In genomic region chr19:10947219-10947618, GRCm38 (mm10) we compare ENCODE assay signal across 10 mouse cellular contexts. TPM values are rescaled to one million over a fixed set of nuclear protein-coding genes. Genes with fewer than 3 reads are reported as not detected.
DNase-seq lines count a peak whose midpoint lies in the region; ATAC-seq and TF ChIP-seq lines count a peak whose summit lies in the region.
"Had no signal": no experiment of that assay in that cellular context is flagged by ENCODE, and none has a peak within 500 bp of the region (broad histone marks: within the 10 kb centered on the region; RNA-seq: fewer than 3 reads in every experiment).

No protein-coding gene starts in this region.

- H3K4me3 ChIP-seq in heart, embryonic 13.5 days: peak overlapping the region; percentile 69
- peak overlapping the region; percentile 89 for H3K4me3 ChIP-seq in G1E (ENCODE audit: low read depth, low read length)
- peak overlapping the region; percentile 64; the same call in 1 of the 2 replicates for H3K4me3 ChIP-seq in hindbrain, embryonic 14.5 days (replicated peaks; ENCODE audit: low read length)
- peak overlapping the region; percentile 50 for H3K4me3 ChIP-seq in midbrain, embryonic 11.5 days (ENCODE audit: low read depth, low read length)

- no peak for TF ChIP-seq CTCF in G1E (IDR thresholded peaks at IDR 0.05; ENCODE audit: low read depth, low read length)

- H3K4me2 ChIP-seq in heart, embryonic 13.5 days: peak overlapping the region; percentile 96
- peak overlapping the region; percentile 100 for H3K4me2 ChIP-seq in hindbrain, embryonic 14.5 days (replicated peaks)
- peak overlapping the region; percentile 99 for H3K4me2 ChIP-seq in midbrain, embryonic 11.5 days

- H3K9me3 ChIP-seq in heart, embryonic 13.5 days: no peaks in the 10 kb centered on the region
- no peaks in the 10 kb centered on the region for H3K9me3 ChIP-seq in G1E (replicated peaks)
- no peaks in the 10 kb centered on the region for H3K9me3 ChIP-seq in hindbrain, embryonic 14.5 days (ENCODE audit: control insufficient read depth, low read length)
- H3K9me3 ChIP-seq in midbrain, embryonic 11.5 days (ENCODE audit: control insufficient read depth, low read length): no peaks in the 10 kb centered on the region

- peaks cover 43% of the 10 kb centered on the region for H3K36me3 ChIP-seq in heart, embryonic 13.5 days
- peaks cover 54% of the 10 kb centered on the region for H3K36me3 ChIP-seq in G1E (replicated peaks)
- H3K36me3 ChIP-seq in hindbrain, embryonic 14.5 days (replicated peaks; ENCODE audit: control insufficient read depth, insufficient read depth): peaks cover 31% of the 10 kb centered on the region
- peaks cover 16% of the 10 kb centered on the region; the same call in 1 of the 2 replicates for H3K36me3 ChIP-seq in midbrain, embryonic 11.5 days (ENCODE audit: control insufficient read depth, insufficient read depth, low read length)

- H3K4me1 ChIP-seq in heart, embryonic 13.5 days: peaks cover 42% of the 10 kb centered on the region
- peaks cover 28% of the 10 kb centered on the region for H3K4me1 ChIP-seq in G1E (ENCODE audit: insufficient read depth, low read depth, low read length)
- H3K4me1 ChIP-seq in hindbrain, embryonic 14.5 days (replicated peaks; ENCODE audit: control insufficient read depth, insufficient read depth, low read length): peaks cover 26% of the 10 kb centered on the region
- H3K4me1 ChIP-seq in midbrain, embryonic 11.5 days (ENCODE audit: control insufficient read depth, insufficient read depth, low read length): peaks cover 18% of the 10 kb centered on the region

- intact Hi-C loops in heart, postnatal 25 days (cut with DNase I): no loop called here

- ATAC-seq in heart, embryonic 13.5 days (ENCODE audit: extremely low read depth, insufficient number of reproducible peaks, low FRiP score, low TSS enrichment): no peak
- ATAC-seq in G1E (ENCODE audit: extremely low read depth, insufficient number of reproducible peaks, low FRiP score, poor library complexity, severe bottlenecking): no peak
- ATAC-seq in hindbrain, embryonic 14.5 days (ENCODE audit: low FRiP score): no peak
- no peak for ATAC-seq in midbrain, embryonic 11.5 days (ENCODE audit: low FRiP score)

- no peaks in the 10 kb centered on the region for H3K27me3 ChIP-seq in heart, embryonic 13.5 days (replicated peaks)
- H3K27me3 ChIP-seq in G1E (ENCODE audit: insufficient read depth, low read length): peaks cover 4% of the 10 kb centered on the region; the same call in 1 of the 2 replicates
- H3K27me3 ChIP-seq in hindbrain, embryonic 14.5 days (ENCODE audit: control insufficient read depth, insufficient read depth, low read length): no peaks in the 10 kb centered on the region
- H3K27me3 ChIP-seq in midbrain, embryonic 11.5 days (ENCODE audit: control insufficient read depth, insufficient read depth, low read length): no peaks in the 10 kb centered on the region

- peak overlapping the region; percentile 91 for H3K9ac ChIP-seq in heart, embryonic 13.5 days
- H3K9ac ChIP-seq in hindbrain, embryonic 14.5 days: peak overlapping the region; percentile 77; the same call in 1 of the 2 replicates
- H3K9ac ChIP-seq in midbrain, embryonic 11.5 days (ENCODE audit: low read length): peak overlapping the region; percentile 80; the same call in 1 of the 2 replicates

- WGBS in heart, embryonic 13.5 days: 81% methylated on average over 5 of the region's 5 CpGs
- WGBS in hindbrain, embryonic 14.5 days: 92% methylated on average over 5 of the region's 5 CpGs
- 89% methylated on average over 5 of the region's 5 CpGs for WGBS in midbrain, embryonic 11.5 days

- H3K27ac ChIP-seq in heart, embryonic 13.5 days (replicated peaks): no peak overlapping the region
- H3K27ac ChIP-seq in hindbrain, embryonic 14.5 days: no peak overlapping the region
- H3K27ac ChIP-seq in midbrain, embryonic 11.5 days (ENCODE audit: low read depth, low read length): no peak overlapping the region

- no peak for DNase-seq in heart, postnatal 25 days (ENCODE audit: low spot score)
- DNase-seq in G1E (ENCODE audit: low spot score): no peak
- DNase-seq in hindbrain, embryonic 14.5 days (ENCODE audit: low spot score): no peak
- DNase-seq in midbrain, embryonic 11.5 days (ENCODE audit: low spot score, missing footprints): no peak
- no peak for DNase-seq in thymus, postnatal 25 days
- DNase-seq in ovary, postnatal 36 days (ENCODE audit: low spot score): no peak
- DNase-seq in T-cell, adult 2 months (ENCODE audit: low spot score): no peak
- DNase-seq: cerebellum, postnatal 36 days had no signal

RNA-seq across cellular contexts. Expression of gene Ccdc86, which starts 1.8 kb away (rescaled TPM):
- polyA plus RNA-seq in heart, embryonic 13.5 days (2015; fragmentation: Nextera tagmentation; extraction: Ambion mirVana): 18.8 and 19.9 TPM in 2 replicates
- total RNA-seq in heart, postnatal 25 days (2021): 1 to 10 TPM; 5.7 to 6.2 TPM
- total RNA-seq in G1E (2014; fragmentation: Nextera tagmentation) (18.8 and 21.2 TPM in 2 replicates), G1E (2017) (10.0 and 10.1 TPM in 2 replicates)
- 45.7 and 51.6 TPM in 2 replicates for polyA plus RNA-seq in G1E (2012)
- polyA plus RNA-seq in hindbrain, embryonic 14.5 days (2014; fragmentation: Nextera tagmentation; extraction: Ambion mirVana): 11.6 and 12.8 TPM in 2 replicates
- polyA plus RNA-seq in midbrain, embryonic 11.5 days (2014; fragmentation: Nextera tagmentation; extraction: Ambion mirVana): 20.0 and 22.5 TPM in 2 replicates

RNA-seq across cellular contexts. Expression of gene Ptgdr2, which starts 10.3 kb away (rescaled TPM):
- polyA plus RNA-seq in heart, embryonic 13.5 days (2015; fragmentation: Nextera tagmentation; extraction: Ambion mirVana): 0.11 TPM in 1 of 2 replicates, not detected in the other
- under 1 TPM in 1 of 2 experiments, not detected in 1; 0.08 TPM for total RNA-seq in heart, postnatal 25 days (2021)
- total RNA-seq in G1E (2014; fragmentation: Nextera tagmentation) (not detected in 2 replicates), G1E (2017) (0.12 TPM in 1 of 2 replicates, not detected in the other)
- polyA plus RNA-seq in G1E (2012): not detected in 2 replicates
- 0.23 and 0.24 TPM in 2 replicates for polyA plus RNA-seq in hindbrain, embryonic 14.5 days (2014; fragmentation: Nextera tagmentation; extraction: Ambion mirVana)
- polyA plus RNA-seq in midbrain, embryonic 11.5 days (2014; fragmentation: Nextera tagmentation; extraction: Ambion mirVana): 0.05 and 0.12 TPM in 2 replicates

RNA-seq across cellular contexts. Expression of gene Zp1, which starts 26.8 kb away (rescaled TPM):
- polyA plus RNA-seq in heart, embryonic 13.5 days (2015; fragmentation: Nextera tagmentation; extraction: Ambion mirVana): 0.08 TPM in 1 of 2 replicates, not detected in the other
- not detected for total RNA-seq in heart, postnatal 25 days (2021)
- total RNA-seq in G1E (2014; fragmentation: Nextera tagmentation): not detected in 2 replicates
- total RNA-seq in G1E (2017): not detected in 2 replicates
- 0.03 TPM in 1 of 2 replicates, not detected in the other for polyA plus RNA-seq in G1E (2012)
- polyA plus RNA-seq in hindbrain, embryonic 14.5 days (2014; fragmentation: Nextera tagmentation; extraction: Ambion mirVana): 0.30 and 0.47 TPM in 2 replicates
- polyA plus RNA-seq in midbrain, embryonic 11.5 days (2014; fragmentation: Nextera tagmentation; extraction: Ambion mirVana): 0.22 TPM in 1 of 2 replicates, not detected in the other
- total RNA-seq: left cerebral cortex, adult 18-20 months had no signal

RNA-seq across cellular contexts. Expression of gene Ms4a10, which starts 27.3 kb away (rescaled TPM):
- polyA plus RNA-seq in heart, embryonic 13.5 days (2015; fragmentation: Nextera tagmentation; extraction: Ambion mirVana): 0.15 TPM in 1 of 2 replicates, not detected in the other
- total RNA-seq in heart, postnatal 25 days (2021): not detected
- total RNA-seq in G1E (2014; fragmentation: Nextera tagmentation) (not detected in 2 replicates), G1E (2017) (not detected in 2 replicates)
- polyA plus RNA-seq in G1E (2012): 0.05 TPM in 1 of 2 replicates, not detected in the other
- polyA plus RNA-seq in hindbrain, embryonic 14.5 days (2014; fragmentation: Nextera tagmentation; extraction: Ambion mirVana): not detected in 2 replicates
- not detected in 2 replicates for polyA plus RNA-seq in midbrain, embryonic 11.5 days (2014; fragmentation: Nextera tagmentation; extraction: Ambion mirVana)
- total RNA-seq: left cerebral cortex, adult 18-20 months had no signal

RNA-seq across cellular contexts. Expression of gene Ms4a15, which starts 45.8 kb away (rescaled TPM):
- polyA plus RNA-seq in heart, embryonic 13.5 days (2015; fragmentation: Nextera tagmentation; extraction: Ambion mirVana): not detected in 2 replicates
- total RNA-seq in heart, postnatal 25 days (2021): not detected
- total RNA-seq in G1E (2014; fragmentation: Nextera tagmentation): not detected in 2 replicates
- 0.29 TPM in 1 of 2 replicates, not detected in the other for total RNA-seq in G1E (2017)
- polyA plus RNA-seq in G1E (2012): 0.29 TPM in 1 of 2 replicates, not detected in the other
- polyA plus RNA-seq in hindbrain, embryonic 14.5 days (2014; fragmentation: Nextera tagmentation; extraction: Ambion mirVana): not detected in 2 replicates
- polyA plus RNA-seq in midbrain, embryonic 11.5 days (2014; fragmentation: Nextera tagmentation; extraction: Ambion mirVana): not detected in 2 replicates
- total RNA-seq: left cerebral cortex, adult 18-20 months had no signal
